Mouse (Mus musculus): Measurements from ENCODE around the gene Als2cl. TPM values are rescaled to one million over a fixed set of nuclear protein-coding genes. Genes with fewer than 3 reads are reported as not detected.

Gene Als2cl
- polyA plus RNA-seq, 1 experiment from 2014 or later, result 0.83 TPM

DNA sequence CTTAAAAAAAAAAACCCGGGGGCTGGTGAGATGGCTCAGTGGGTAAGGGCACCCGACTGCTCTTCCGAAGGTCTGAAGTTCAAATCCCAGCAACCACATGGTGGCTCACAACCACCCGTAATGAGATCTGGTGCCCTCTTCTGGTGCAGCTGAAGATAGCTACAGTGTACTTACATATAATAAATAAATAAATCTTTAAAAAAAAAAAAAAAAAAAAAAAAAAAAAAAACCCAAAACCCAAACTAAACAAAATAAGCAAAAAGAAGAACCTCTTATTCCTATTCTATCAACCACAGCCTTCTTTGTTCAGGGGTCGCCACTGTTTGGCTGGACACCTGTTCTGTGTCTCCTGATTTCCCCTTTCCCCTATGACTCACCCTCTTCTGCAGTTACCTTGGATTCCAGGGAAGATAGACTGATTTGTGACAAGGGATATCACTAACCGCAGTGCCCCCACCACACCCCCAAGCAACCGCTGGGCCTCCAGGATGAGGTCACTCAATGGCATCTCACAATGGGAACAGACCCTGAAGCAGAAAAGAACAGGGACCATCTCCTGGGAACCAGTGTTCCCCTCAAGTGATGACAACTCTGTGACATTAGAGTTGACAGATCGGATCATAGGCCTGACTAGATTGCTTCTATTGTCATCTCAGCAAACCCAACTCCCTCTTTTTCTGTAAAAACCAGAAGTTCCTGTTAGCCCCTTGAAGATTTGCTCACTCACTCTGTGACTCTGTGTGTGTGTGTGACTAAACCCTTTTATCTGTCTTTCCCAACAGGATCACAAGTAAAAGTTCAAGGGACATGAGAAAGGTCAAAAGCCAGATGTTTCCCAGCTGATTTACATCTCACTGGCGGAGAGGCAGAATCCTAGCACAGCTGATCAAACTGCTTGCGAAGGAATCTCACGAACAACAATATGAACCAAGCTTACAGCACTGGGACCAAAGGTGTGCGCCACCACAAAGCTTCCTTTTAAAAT, 58.1 kb downstream of the Als2cl start:
- 60% methylated on average over 12 of the region's 12 CpGs for WGBS
- Histone ChIP-seq H3K9me3 (replicated peaks) (no peaks in the 10 kb centered on the region), H3K27ac (replicated peaks) (no peak overlapping the region), H3K4me1 (peaks cover 15% of the 10 kb centered on the region), H3K4me3 (no peak overlapping the region), H3K36me3 (no peaks in the 10 kb centered on the region), H3K27me3 (ENCODE audit: low read depth, poor library complexity, severe bottlenecking) (peaks cover 24% of the 10 kb centered on the region)
- DNase-seq (ENCODE audit: low spot score), result peak; percentile 33

DNA sequence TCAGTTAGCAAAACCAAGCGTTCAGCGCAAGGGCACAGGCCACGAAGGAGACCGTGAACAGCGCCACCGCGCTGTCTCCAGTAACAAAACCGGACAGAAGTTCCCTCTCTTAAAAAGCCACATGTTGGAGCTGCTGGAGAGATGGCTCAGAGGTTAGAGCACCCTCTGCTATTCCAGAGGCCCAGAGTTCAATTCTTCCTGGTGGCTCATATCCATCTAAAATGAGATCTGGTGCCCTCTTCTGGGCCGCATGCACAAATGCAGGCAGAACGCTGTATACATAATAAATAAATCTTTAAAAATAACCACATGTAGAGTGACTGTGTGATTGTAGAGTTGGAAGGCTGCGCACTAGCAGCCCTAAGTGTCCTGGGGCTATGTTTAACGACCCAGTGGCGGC, 64.6 kb downstream of the Als2cl start:
- WGBS, result 33% methylated on average over 13 of the region's 13 CpGs
- Histone ChIP-seq H3K27ac (replicated peaks) (no peak overlapping the region), H3K27me3 (ENCODE audit: low read depth, poor library complexity, severe bottlenecking) (peaks cover 89% of the 10 kb centered on the region), H3K4me1 (peaks cover 33% of the 10 kb centered on the region), H3K36me3 (no peaks in the 10 kb centered on the region), H3K9me3 (replicated peaks) (no peaks in the 10 kb centered on the region), H3K4me3 (no peak overlapping the region)
- no peak for DNase-seq (ENCODE audit: low spot score)

DNA sequence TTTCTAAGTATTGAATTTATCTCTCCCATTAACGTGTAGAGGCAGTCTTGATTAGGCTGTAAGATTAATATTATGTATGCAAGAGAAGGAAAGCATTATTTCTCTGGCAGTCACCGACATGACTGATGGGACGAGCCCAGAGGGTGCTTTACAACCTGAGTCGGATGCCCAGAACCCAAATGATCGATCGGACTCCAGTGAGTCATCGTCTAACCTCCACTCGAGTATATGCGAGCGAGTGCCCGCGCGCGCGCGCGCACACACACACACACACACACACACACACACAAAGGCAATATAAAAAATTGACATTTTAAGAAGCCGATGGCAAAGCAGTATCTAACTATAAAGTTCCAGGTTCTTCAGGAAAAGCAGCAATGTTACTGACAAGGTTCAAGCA, 65.7 kb downstream of the Als2cl start:
- H3K27ac ChIP-seq (replicated peaks), result no peak overlapping the region
- peaks cover 34% of the 10 kb centered on the region for H3K4me1 ChIP-seq
- WGBS, result 19% methylated on average over 18 of the region's 18 CpGs
- no peak for DNase-seq (ENCODE audit: low spot score)
- H3K36me3 ChIP-seq, result no peaks in the 10 kb centered on the region
- peaks cover 99% of the 10 kb centered on the region for H3K27me3 ChIP-seq (ENCODE audit: low read depth, poor library complexity, severe bottlenecking)
- no peak overlapping the region for H3K4me3 ChIP-seq
- no peaks in the 10 kb centered on the region for H3K9me3 ChIP-seq (replicated peaks)

- peak within 1 kb of the TSS; percentile 61 for H3K27ac ChIP-seq (replicated peaks)
- peak within 1 kb of the TSS; percentile 35 for H3K4me3 ChIP-seq
- H3K9me3 ChIP-seq (replicated peaks), result no peaks in the 10 kb centered on the region
- 10% methylated on average over 11 of the region's 11 CpGs for WGBS
- H3K36me3 ChIP-seq, result no peaks in the 10 kb centered on the region
- DNase-seq (ENCODE audit: low spot score), result no peak
- peaks cover 34% of the 10 kb centered on the region for H3K4me1 ChIP-seq
- H3K27me3 ChIP-seq (ENCODE audit: low read depth, poor library complexity, severe bottlenecking), result peaks cover 97% of the 10 kb centered on the region
Observed at GRCm38 (mm10) chr9:110945926-110946325, 66.3 kb downstream of the Als2cl start, which contains the start of gene Tdgf1. Tdgf1 (minus strand) TSS chr9:110946158.

DNA sequence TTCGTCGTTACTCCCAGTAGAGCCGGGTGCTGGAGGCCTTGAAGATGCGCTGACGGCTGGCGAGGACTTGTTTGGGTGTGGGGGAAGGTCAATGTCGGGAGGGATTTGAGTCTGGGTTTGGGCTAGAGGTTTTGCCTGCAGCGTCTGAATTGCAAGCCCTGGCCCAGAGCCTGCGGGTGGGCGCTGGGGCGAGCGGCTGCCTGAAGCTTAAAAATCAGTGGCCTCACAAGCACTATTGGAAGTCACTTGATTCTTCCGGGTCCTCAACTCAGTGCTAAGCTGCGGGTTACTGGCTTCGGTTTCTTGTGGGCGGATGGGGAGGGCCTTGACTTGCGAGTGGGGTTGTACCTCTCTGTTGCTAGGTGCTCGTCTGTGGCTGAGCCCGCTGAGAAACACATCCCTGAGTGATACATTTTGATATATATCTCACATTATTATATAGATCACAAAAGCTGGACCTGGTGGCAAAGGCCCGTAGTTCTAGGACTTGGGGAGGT, 66.9 kb downstream of the Als2cl start:
- H3K4me1 ChIP-seq, result peaks cover 34% of the 10 kb centered on the region
- H3K27ac ChIP-seq (replicated peaks), result peak overlapping the region; percentile 61
- WGBS, result 2% methylated on average over 20 of the region's 20 CpGs
- peak; percentile 57 for DNase-seq (ENCODE audit: low spot score)
- no peaks in the 10 kb centered on the region for H3K9me3 ChIP-seq (replicated peaks)
- H3K27me3 ChIP-seq (ENCODE audit: low read depth, poor library complexity, severe bottlenecking), result peaks cover 97% of the 10 kb centered on the region
- peak overlapping the region; percentile 35 for H3K4me3 ChIP-seq
- no peaks in the 10 kb centered on the region for H3K36me3 ChIP-seq

GRCm38 (mm10) chr9:110947261-110947661, 67.6 kb downstream of the Als2cl start:
- peaks cover 97% of the 10 kb centered on the region for H3K27me3 ChIP-seq (ENCODE audit: low read depth, poor library complexity, severe bottlenecking)
- no peaks in the 10 kb centered on the region for H3K9me3 ChIP-seq (replicated peaks)
- no peaks in the 10 kb centered on the region for H3K36me3 ChIP-seq
- peak overlapping the region; percentile 61; the same call in 1 of the 2 replicates for H3K27ac ChIP-seq (replicated peaks)
- H3K4me3 ChIP-seq, result peak overlapping the region; percentile 35
- H3K4me1 ChIP-seq, result peaks cover 34% of the 10 kb centered on the region
- WGBS, result 0% methylated on average over 6 of the region's 6 CpGs
- DNase-seq (ENCODE audit: low spot score), result peak; percentile 50

DNA sequence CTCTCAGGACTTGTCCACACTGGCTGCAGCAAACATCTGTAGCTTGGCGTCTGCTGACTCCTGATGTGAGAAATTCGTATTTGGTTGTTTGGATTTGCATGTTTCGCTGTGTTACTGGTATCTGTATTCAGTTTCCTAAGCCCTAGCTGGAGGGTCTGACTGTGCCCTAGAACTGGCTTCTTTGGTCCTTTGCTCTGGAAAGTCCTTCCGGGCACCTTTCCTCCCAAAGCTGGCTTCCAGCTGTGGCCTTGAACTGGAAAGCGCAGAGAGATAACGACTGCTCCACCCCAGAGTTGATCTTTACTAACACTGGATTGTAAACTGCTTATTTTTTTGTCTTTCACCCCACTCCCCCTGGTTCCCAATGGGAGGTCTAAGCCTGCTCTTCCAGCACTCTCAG, 68.2 kb downstream of the Als2cl start:
- 13% methylated on average over 6 of the region's 6 CpGs for WGBS
- Histone ChIP-seq H3K9me3 (replicated peaks) (no peaks in the 10 kb centered on the region), H3K36me3 (no peaks in the 10 kb centered on the region), H3K27ac (replicated peaks) (no peak overlapping the region), H3K27me3 (ENCODE audit: low read depth, poor library complexity, severe bottlenecking) (peaks cover 97% of the 10 kb centered on the region), H3K4me3 (no peak overlapping the region), H3K4me1 (peaks cover 34% of the 10 kb centered on the region)
- DNase-seq (ENCODE audit: low spot score), result no peak

GRCm38 (mm10) chr9:110948813-110949310, 69.2 kb downstream of the Als2cl start:
- Histone ChIP-seq H3K36me3 (no peaks in the 10 kb centered on the region), H3K4me1 (peaks cover 40% of the 10 kb centered on the region), H3K4me3 (no peak overlapping the region), H3K27me3 (ENCODE audit: low read depth, poor library complexity, severe bottlenecking) (peaks cover 96% of the 10 kb centered on the region), H3K9me3 (replicated peaks) (no peaks in the 10 kb centered on the region), H3K27ac (replicated peaks) (no peak overlapping the region)
- DNase-seq (ENCODE audit: low spot score), result no peak
- 66% methylated on average over 8 of the region's 8 CpGs for WGBS

GRCm38 (mm10) chr9:110950109-110950508, 70.4 kb downstream of the Als2cl start:
- no peak overlapping the region for H3K4me3 ChIP-seq
- H3K9me3 ChIP-seq (replicated peaks), result no peaks in the 10 kb centered on the region
- no peak overlapping the region for H3K27ac ChIP-seq (replicated peaks)
- 86% methylated on average over 3 of the region's 3 CpGs for WGBS
- H3K27me3 ChIP-seq (ENCODE audit: low read depth, poor library complexity, severe bottlenecking), result peaks cover 92% of the 10 kb centered on the region
- H3K36me3 ChIP-seq, result no peaks in the 10 kb centered on the region
- no peak for DNase-seq (ENCODE audit: low spot score)
- peaks cover 52% of the 10 kb centered on the region for H3K4me1 ChIP-seq

Small RNA genes lying within 50 kb of the gene (microRNA-seq; reads per million reads assigned to microRNA genes)
- gene Gm24269, result not detected

Other genes starting within 250 kb of the Als2cl start
- gene Nbeal2, start 225.7 kb upstream of the Als2cl start, polyA plus RNA-seq (2016; fragmentation: Nextera tagmentation; extraction: Ambion mirVana), result 1.3 and 1.4 TPM in 2 replicates
- gene Ccdc12, start 223.4 kb upstream of the Als2cl start, polyA plus RNA-seq (2016; fragmentation: Nextera tagmentation; extraction: Ambion mirVana), result 176 and 189 TPM in 2 replicates
- gene Myl3, start 138.0 kb upstream of the Als2cl start, polyA plus RNA-seq (2016; fragmentation: Nextera tagmentation; extraction: Ambion mirVana), result 0.36 and 0.51 TPM in 2 replicates
- gene Pth1r, start 132.7 kb upstream of the Als2cl start, polyA plus RNA-seq (2016; fragmentation: Nextera tagmentation; extraction: Ambion mirVana), result 30.9 and 33.9 TPM in 2 replicates
- not detected in 2 replicates for gene Prss42, start 81.7 kb upstream of the Als2cl start, polyA plus RNA-seq (2016; fragmentation: Nextera tagmentation; extraction: Ambion mirVana)
- gene Prss44, start 65.9 kb upstream of the Als2cl start, polyA plus RNA-seq (2016; fragmentation: Nextera tagmentation; extraction: Ambion mirVana), result not detected in 2 replicates
- gene Prss43, start 53.2 kb upstream of the Als2cl start, polyA plus RNA-seq (2016; fragmentation: Nextera tagmentation; extraction: Ambion mirVana), result not detected in 2 replicates
- gene Prss45, start 45.3 kb upstream of the Als2cl start, polyA plus RNA-seq (2016; fragmentation: Nextera tagmentation; extraction: Ambion mirVana), result not detected in 2 replicates
- not detected in 2 replicates for gene Prss46, start 35.4 kb upstream of the Als2cl start, polyA plus RNA-seq (2016; fragmentation: Nextera tagmentation; extraction: Ambion mirVana)
- gene Prss50, start 21.9 kb upstream of the Als2cl start, polyA plus RNA-seq (2016; fragmentation: Nextera tagmentation; extraction: Ambion mirVana), result 0.35 and 0.85 TPM in 2 replicates
- gene Tmie, start 243 bp downstream of the Als2cl start, polyA plus RNA-seq (2016; fragmentation: Nextera tagmentation; extraction: Ambion mirVana), result 0.06 and 0.11 TPM in 2 replicates
- gene Fam240a, start 37.0 kb downstream of the Als2cl start, polyA plus RNA-seq (2016; fragmentation: Nextera tagmentation; extraction: Ambion mirVana), result not detected in 2 replicates
- 0.11 TPM in 1 of 2 replicates, not detected in the other for gene Tdgf1, start 66.3 kb downstream of the Als2cl start, polyA plus RNA-seq (2016; fragmentation: Nextera tagmentation; extraction: Ambion mirVana)
- 0.09 and 0.35 TPM in 2 replicates for gene Lrrc2, start 71.7 kb downstream of the Als2cl start, polyA plus RNA-seq (2016; fragmentation: Nextera tagmentation; extraction: Ambion mirVana)
- 0.09 TPM in 1 of 2 replicates, not detected in the other for gene Rtp3, start 110.7 kb downstream of the Als2cl start, polyA plus RNA-seq (2016; fragmentation: Nextera tagmentation; extraction: Ambion mirVana)
- gene Ltf, start 139.4 kb downstream of the Als2cl start, polyA plus RNA-seq (2016; fragmentation: Nextera tagmentation; extraction: Ambion mirVana), result 0.29 TPM in 1 of 2 replicates, not detected in the other
- 0.89 and 1.0 TPM in 2 replicates for gene Ccrl2, start 177.6 kb downstream of the Als2cl start, polyA plus RNA-seq (2016; fragmentation: Nextera tagmentation; extraction: Ambion mirVana)
- gene Lrrfip2, start 237.7 kb downstream of the Als2cl start, polyA plus RNA-seq (2016; fragmentation: Nextera tagmentation; extraction: Ambion mirVana), result 39.5 and 39.8 TPM in 2 replicates